Mouse (Mus musculus) G1E (cell line): ENCODE results near the gene Grifin.

Experiments
- CTCF ChIP-seq: IDR thresholded peaks from 2 replicates; pipeline ENCODE4 v1.5.1; 2012; ENCODE audit warnings: low read depth, low read length, inconsistent platforms, mixed read lengths
- GATA1 ChIP-seq: IDR thresholded peaks from 2 replicates; pipeline ENCODE4 v1.6.1; 2012; ENCODE audit warnings: borderline replicate concordance, low read length, inconsistent platforms, mixed read lengths
- GATA2 ChIP-seq: IDR thresholded peaks from 2 replicates; pipeline ENCODE4 v1.6.1; 2012; ENCODE audit warnings: low read depth, low read length, inconsistent platforms, borderline replicate concordance
- POLR2AphosphoS5 ChIP-seq: IDR thresholded peaks from 2 replicates; pipeline ENCODE4 v1.6.1; 2012; ENCODE audit warnings: low read depth, low read length, inconsistent platforms; ENCODE audit not compliant: insufficient replicate concordance

GRCm38 (mm10) chr5:140567751-140568150 lies 2.9 kb upstream of the Grifin start:
- TF ChIP-seq CTCF (no peak), GATA1 (no peak), POLR2AphosphoS5 (no peak), GATA2 (no peak)
